Mouse (Mus musculus) brain, embryonic 18.5 days (tissue): ENCODE data around the gene Mif.
"Not testable (repeated sequence)": the region's sequence is repeated elsewhere in the genome, so short reads cannot be mapped to it uniquely, and the experiment has no call there.

ENCODE experiments used
- DNase-seq: peaks from one replicate; pipeline ENCODE4 v3.0.0-alpha.2; 2012; ENCODE audit warnings: low read depth, low spot score

The Mif gene

DNA sequence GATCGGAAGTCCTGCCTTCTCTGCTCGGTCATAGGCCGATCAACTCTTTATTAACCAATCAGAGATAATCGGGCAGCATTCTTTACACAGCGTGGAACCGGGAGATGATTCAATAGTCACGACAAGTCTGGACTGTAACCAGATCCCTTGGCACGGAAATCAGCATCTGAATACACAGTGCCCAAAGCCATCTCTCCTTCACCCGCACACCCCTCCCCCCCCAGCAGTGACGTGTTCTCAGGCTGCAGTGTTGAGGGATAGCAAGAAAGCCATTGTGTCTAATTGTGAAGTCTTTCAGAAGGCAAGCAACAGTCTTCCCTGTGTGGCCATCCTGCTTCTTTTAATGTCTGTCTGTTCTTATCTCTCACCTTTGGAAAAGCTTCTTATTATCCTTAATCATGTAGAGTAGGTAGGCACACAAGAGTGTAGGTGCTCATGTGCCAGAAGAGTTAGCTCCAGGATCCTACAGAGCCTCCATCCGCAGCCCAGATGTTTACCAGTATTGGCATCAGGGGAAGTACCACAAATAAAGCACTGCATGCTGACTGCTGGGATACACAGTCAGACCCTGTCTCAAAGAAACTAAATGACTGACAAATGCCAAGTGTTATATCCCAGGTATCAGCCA is 13.0 kb upstream of the Mif start:
- peak; percentile 83 for DNase-seq

DNA sequence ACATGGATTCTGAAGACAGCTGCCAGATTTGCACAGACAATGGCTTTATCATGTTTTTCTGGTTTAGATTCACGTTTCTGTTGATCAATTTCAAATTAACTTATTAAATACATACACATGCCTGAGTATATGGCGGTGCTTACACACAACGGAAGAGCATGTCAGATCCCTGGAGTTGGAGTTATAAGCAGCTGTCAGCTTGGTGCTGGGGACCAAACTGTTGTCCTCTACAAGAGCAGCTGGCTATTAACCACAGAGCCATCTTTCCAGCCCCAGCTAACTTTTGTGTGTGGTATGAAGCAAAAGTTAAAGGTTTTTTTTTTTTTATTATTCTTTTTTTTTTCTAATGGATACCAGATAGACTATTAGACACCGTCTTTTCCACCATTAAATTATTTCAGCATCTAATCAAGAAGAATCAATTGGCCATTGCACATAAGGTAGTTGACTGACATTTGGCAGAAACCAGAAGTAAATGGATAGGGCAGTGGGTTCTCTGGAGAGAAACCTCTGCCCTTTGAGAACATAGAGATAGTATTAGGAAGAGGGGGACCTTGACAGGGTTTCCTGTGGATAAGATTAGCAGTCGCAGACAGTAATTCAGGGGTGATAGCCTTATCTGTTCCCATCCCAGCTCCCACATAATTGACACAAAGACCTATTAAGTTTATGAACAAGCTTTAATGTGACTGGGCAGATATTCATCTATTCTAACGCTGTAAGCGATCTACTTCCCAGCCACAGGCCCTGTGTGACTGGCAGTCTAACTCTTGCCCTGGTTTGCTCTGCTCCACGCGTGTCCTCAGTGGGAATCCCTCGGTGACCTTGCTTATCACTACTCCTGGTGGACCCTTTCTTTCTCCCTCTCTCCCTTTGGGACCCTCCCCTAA is 12.2 kb upstream of the Mif start:
- no peak for DNase-seq

DNA sequence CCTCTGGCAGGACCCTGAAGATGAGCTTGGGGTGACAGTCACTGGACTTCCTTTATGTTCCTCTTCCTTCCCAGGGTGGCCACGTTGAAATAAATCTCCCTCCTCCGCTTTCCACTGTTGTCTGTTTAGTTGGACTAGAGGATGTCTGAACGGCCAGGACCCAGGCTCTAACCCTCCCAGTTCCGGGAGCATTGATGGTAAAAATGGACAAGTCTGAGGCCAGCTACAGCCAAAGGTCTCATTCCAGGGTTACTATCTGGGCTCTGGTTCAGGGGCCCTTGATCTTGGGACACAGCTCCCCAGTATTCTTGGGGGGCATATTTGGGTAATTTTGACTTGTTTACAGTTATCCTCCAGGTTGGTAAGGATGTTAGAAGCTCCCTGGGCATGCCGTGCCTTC is 1.5 kb upstream of the Mif start:
- no peak for DNase-seq

DNA sequence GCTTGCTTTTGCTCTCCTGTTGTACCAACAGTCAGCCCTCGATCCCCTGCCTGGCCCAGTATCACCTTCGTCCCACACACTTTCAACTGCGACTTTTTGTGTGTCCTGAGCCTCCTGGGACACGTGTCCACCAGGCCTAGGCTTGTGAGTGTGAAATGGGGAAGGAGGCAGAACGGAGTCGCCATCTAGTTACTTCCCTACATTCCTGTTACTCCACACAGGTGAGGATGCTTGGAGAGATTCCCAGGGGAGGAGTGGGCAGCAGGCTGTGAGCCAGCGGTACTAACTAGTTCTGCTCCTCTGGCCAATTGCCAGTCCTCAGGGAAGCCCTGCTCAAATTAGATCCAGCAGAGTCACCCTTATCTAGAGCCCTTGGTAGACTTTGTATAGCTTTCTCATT is 706 bp upstream of the Mif start:
- no peak for DNase-seq

DNA sequence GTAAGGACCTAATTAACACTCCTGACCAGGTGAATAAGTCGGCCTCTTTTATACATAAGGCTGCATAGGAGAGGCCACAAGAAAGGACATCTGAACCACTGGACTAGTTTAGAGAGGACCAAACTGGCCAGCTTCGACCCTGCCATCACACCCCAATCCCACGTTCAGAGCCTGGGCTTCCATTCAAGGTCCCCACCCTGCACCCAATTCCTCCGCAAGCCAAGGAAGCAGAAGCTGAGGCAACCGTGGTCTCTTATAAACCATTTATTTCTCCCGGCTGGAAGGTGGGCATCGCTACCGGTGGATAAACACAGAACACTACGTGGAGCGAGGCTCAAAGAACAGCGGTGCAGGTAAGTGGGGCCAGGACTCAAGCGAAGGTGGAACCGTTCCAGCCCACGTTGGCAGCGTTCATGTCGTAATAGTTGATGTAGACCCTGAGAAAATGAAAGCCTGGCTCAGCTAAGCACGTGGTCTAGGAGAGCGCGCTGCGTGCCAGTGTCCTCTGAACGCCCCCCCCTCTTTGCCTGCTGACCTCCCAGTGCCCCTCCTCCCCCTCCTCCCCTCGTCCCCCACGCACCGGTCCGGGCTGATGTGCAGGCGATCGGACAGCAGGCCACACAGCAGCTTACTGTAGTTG is 813 bp downstream of the Mif start:
- no peak for DNase-seq

DNA sequence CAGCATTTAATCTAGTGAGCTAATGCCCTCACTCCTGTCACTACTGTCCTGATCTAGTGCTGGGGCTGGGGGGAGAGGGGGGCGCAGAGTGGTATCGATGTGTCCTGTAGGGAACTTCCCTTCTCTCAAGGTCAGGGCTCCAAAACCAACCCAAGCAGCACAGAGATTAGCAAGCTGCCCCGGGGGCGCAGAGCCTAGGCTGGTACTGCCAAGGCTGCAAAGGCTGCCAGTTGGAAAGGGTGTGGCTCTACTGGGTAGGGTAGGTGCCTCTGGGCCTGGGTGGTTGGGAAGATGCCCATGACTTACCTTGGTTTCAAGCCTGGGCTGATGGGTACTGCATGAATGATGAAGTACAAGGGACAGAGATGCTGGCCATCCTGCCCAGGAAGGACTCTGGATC is 2.4 kb downstream of the Mif start:
- DNase-seq, result no peak

DNA sequence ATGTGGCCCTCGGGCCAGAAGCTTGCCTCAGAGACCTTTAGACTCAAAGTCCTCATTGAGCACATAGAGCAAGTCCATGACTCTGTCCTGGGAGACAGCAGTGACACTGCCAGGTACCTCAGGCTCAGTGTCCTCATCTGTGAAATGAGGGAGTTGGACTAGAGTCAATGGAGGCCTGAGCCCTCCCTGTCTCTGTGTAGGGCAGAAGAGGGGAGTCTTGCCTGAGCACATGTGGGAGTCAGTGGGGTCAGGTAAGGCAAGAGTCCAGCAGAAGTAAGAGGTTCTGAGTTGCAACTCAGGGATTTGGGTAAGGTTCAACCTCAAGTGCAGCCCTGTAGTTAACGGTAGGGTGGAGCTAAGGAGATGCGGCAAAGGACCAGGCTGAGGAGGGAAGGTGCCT is 3.1 kb downstream of the Mif start:
- DNase-seq, result no peak

DNA sequence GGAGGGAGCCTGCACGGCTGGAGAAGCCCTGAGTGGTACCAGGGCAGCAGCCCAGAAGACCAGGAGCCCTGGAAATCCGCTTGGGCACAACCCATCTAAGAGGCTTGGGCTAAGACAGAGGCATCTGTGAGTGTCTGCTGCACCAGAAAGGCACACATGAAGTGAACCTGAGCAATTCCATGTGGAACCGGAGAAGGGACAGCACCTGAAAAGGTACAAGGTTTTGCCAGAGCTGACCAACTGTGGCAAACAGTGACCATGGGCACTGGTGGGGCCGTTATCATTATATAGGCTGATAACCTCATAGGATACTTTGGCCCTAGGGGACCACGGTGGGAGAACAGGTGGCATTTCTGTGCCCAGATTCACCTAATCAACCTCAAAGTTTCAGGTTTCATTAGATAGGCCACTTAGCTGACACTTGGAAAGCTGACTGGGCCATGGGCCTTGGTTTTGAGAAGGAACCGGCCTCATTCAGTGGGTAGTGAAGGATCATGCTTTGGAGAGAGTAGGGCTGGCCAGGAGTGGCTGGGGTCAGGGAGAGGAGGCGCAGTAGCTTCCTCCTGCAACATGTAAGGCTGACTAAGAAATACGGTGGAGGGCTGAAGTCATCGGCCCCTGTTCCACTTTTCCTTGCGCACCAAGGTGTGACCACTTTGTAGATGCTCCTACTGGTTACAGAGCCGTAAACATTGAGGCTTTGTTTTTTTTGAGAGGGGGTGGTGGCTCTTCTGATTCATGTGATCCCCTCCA is 3.7 kb downstream of the Mif start:
- no peak for DNase-seq

DNA sequence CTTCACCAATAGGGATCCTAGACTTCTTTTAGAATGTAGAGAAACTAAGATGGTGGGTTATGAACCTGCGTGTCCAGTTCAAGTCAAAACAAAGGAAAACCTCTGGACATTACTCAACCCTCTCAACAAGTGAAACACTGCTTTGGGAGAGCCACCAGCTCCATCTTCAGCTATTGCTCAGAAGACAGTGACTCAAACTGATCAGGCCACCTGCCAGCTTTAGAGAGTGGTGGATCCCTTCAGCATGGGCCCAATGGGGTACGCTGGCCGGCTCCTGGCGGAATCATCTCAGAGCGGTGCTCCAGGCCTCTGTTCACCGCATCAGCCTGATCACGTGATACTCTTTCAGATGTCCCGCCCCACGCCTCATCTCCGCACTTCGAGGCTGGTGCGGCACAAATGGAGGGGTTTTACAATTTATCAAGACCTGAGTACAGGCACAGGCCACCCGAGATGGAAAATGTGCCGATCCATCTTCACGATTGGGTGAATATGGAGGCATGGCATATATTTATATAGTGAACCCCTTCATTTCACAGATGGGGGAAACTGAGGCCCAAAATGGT is 4.5 kb downstream of the Mif start:
- DNase-seq, result no peak

DNA sequence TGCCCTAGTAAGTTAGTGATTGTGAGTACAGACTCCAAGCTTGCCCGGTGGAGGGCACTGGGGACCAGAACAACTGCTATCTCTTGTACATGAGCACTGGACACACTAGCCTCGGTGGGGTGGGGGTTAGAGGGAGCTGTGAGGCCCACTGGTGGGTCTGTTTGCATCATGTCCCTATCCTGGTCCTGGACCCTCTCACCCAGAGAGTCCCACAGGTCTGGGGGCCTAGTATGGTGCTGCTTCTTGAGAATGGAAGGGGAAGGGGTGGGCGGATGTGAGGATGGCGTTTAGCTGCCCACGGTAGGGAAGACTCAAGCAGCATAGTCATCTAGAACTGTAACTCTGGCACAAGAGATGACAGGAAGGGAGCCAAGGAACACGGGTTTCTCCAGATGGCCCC is 5.2 kb downstream of the Mif start:
- no peak for DNase-seq

DNA sequence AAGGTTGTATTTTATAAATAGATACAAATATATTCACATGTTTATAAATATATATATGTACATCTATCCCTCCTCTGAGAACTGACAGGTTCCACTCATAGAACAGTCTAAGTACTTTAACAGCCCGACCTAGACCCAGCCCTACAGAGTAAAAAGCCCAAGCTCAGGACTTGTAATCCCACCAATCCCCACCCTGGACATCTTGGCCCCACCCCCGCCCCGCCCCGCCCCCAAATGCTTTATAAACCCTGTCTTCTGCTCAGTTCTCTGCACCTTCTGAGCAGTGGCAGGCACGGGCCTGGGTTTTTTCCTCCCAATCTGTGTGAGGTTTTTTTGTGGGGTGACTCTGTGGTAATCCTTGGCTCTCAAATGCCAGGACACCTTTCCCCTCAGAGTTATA is 5.9 kb downstream of the Mif start:
- no peak for DNase-seq

DNA sequence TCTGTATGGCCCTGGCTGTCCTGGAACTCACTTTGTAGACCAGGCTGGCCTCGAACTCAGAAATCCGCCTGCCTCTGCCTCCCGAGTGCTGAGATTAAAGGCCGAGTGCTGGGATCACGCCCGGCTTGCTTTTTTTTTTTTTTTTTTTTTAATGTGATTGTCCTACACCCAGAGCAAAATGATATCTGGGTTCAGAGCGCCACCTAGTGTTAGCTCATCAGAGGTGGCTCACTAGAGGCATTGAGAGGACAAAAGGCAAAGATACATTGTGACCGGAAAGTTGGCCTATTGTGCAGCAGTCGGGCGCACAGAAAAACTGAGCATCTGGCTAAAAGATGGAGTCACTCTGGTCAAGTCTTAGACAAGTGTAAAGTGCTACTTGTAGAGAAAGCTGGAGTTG is 6.6 kb downstream of the Mif start:
- no peak for DNase-seq

DNA sequence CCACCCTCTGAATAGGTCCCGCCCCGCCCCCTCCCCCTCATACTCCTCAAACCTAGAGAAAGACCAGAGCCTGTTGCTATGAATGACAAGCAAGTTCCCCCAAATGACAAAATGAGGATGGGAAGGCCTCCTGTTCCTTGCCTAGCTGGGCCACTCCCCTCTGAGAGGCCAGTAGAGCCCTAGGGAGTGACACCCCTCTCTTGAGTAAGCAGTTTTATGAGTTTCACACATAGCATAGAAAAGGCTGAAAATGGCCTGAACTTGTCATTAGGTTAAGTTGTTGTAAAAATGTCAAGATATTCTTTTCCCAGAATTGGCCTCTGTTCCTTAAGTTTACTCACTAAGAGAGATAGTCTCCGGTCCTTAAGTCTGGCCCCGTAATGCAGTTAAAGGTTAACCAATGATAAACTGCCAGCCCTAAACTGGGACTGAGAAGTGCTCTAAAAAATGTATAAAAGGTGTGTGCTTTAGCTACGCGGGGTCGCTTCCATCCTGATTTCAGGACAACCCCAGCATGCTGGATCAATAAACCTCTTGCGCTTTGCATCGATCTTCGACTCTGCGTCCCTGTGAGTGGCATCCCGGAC is 7.4 kb downstream of the Mif start:
- no peak for DNase-seq

DNA sequence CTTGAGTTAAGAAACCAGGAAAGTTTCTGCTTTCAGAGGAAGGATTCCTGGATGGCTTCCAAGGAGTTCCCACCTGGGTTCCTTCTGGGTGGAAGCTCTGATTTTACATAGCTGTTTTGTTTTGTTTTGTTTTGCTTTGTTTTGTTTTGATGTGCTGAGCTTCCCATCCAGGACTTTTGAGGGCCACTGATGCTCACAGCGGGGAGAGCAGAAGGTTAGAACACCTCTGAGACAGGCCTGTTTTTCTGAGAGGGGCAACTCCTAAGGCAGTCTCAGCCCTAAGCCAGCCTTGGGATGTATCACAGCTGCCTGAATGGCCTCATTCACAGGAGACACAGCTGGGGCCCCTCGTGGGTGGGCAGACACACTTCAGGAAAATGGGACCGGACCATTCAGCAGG is 8.4 kb downstream of the Mif start:
- no peak for DNase-seq

DNA sequence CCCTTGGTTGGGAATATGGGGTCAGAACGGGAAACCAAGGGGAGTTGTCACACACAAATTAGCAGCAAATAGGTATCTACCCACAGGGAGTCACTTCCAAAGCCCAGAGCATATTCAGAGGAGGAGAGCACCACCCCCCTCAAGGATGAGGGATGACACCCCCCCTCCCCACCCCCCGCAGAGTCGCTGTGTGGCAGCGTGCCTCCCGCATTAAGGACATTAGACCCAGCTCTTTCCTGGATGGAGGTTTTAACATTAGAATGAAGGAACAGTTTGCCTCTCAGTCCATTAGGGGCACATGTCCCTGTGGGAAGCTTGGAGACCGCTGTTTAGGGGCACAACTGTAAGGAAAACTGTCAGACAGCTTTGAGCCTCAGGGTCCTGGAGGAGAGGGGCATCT is 9.0 kb downstream of the Mif start:
- DNase-seq, result no peak

DNA sequence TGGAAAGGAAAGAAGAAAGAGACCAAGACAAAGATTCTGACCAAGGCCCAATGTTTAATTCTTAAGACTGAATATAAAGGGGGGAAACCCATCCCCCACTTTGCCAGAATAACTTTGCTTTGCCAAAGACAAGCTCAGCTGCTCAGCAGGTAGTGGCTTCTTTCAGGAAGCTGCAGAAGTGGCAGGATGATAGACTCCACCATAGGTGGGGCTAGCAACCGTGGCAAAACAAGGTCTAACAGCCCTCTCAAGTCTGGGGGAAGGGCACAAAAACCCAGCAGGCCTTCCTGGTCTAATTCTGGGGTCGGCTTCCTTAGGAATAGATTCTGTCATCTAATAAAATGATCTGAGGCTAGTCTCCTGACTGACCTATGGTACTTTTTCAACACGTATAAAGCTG is 11.7 kb downstream of the Mif start:
- DNase-seq, result no peak

DNA sequence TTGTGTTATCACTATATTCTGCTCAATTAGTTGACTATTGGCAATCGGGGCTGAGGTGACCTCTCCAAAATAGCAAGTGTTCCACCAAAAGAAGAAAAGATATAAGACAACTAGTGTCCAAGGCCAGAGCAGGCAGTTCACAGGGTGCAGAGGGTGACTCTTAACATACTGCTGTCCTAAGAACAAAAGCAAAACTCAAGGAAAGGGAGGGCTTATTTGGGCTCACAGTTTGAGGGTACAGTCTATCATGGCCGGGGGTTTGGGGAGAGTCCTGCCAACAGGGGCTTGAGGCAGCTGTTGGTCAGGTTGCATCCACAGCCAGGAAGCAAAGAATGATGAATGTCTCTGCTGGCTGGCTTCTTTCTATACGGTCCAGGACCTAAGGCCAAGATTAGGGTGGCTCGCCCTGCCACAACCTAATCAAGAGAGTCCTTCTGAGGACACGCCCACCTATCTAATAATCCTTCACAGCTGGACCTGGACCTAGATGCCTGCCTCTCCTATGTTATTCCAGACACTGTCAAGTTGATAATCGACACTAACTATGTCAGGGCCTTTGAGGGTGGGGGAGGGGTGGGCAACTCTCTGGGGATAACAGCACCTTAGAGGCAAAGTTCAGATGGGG is 14.6 kb downstream of the Mif start:
- no peak for DNase-seq

DNA sequence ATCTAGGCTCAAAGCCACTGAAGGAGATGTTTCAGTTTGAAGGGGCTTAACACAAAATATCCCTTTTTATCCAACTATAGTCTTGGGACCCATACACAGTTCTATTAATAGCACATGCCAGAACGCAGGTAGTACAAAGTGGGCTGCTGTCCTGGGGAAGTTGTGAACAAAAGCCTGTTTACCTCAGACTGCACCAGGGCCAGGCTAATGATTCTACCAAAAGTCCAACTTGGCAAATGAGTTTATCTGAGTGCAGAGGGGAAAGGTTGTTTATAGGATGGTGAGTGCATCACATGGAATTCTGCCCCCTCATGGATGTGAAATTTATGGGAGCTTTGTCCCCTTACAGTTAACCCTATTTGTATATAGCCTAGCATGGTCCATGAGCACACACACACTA is 15.2 kb downstream of the Mif start:
- no peak for DNase-seq

DNA sequence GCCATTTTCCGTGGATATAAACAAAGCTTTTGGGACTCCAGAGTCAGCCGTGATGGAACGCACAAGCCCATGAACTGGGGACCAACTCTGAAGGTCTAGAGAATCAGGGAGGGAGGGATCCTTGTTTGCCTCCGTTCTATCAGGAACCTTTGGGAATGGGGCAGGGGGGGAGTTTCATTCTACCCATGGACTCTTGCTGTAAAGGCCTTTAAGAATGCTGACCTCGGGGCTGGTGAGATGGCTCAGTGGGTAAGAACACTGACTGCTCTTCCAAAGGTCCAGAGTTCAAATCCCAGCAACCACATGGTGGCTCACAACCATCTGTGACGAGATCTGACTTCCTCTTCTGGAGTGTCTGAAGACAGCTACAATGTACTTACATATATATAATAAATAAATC is 16.1 kb downstream of the Mif start:
- DNase-seq, result not testable (repeated sequence)

DNA sequence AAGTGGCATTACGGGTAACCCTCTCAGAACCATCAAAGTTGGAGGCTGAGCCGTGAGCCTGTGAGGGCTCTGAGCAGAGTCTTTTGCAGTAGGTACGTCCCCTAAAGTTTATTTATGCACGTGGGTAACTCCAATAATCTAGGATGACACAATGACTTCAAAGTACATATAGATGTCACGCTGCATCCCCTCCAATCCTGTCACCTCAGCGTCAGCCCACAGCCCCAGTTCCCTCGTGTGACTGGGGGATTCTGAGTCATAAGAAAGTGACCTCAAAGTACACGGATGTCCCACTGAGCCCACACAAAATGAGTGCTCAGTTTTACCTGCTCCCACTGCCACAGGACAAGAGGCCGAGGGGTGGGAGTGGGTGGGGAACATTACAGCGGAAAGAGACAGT is 20.9 kb downstream of the Mif start:
- DNase-seq, result no peak

DNA sequence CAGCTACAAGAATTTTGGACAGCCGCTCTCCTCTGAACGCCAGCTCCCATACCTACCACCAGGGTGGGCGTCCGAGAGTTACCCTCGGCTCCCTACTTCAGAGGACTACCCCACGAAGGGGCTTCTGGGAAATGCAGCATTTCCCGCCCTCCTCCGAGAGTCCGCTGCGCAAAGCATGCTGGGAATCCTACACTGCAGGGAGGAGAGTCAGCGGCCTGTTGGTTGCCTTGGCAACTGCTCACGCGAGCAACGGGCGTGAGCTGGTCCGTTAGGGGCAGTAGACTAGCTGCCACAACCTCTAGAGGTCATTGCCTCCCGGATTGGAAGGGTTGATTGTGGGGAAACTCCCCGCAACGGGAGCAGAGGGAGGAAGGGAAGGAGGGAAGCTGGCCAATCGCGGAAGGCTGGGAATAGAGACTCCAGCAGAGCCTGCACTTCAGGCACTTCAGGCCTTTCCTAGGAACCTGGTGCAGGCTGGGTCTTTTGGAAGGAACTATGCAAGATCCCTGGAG is 22.7 kb downstream of the Mif start, which contains the start of gene Gstt2:
Gene Gstt2 (minus strand): TSS at position 177 of the 512 bp plus-strand sequence.
- DNase-seq, result peak; percentile 88
